ENCODE assay signal across 28 mouse cellular contexts in the genomic region with DNA sequence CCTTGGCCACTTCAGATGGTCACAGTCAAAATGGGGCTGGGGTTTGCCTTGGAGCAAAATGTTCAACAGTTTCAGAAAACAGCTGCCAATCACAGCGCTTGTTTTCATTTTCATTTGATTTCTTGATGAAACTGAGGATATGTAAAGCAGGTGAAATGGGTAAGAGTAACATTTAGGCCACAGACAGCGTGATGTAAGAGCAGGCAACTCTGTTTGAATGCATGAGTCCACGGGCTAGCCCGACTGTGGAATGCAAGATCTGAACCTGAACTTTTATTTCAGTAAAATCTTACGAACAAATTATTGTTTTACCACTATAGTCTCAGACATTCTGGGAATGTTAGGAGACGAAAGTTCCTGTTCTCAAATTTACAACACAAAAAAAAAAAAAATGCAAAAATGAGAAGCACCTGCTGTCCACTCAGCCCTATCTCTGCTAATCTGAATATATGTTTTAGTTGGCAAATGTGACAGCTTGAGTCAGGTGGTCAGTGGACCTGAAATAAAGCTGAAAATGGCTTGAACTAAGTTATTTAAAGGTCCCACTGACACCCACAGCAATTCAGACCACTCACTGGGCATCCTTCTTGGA. TPM values are rescaled to one million over a fixed set of nuclear protein-coding genes. Genes with fewer than 3 reads are reported as not detected.
DNase-seq lines count a peak whose midpoint lies in the region; ATAC-seq and TF ChIP-seq lines count a peak whose summit lies in the region.
"Had no signal": no experiment of that assay in that cellular context is flagged by ENCODE, and none has a peak within 500 bp of the region (broad histone marks: within the 10 kb centered on the region; RNA-seq: fewer than 3 reads in every experiment).

No protein-coding gene starts in this region.

- H3K4me3 ChIP-seq in gastrocnemius, adult 2 months: no peak overlapping the region
- no peak overlapping the region for H3K4me3 ChIP-seq in forebrain, embryonic 15.5 days
- no peak overlapping the region for H3K4me3 ChIP-seq in hindbrain, embryonic 15.5 days
- H3K4me3 ChIP-seq: heart, embryonic 12.5 days; limb, embryonic 15.5 days; liver, embryonic 15.5 days; lung, embryonic 15.5 days; megakaryocyte, embryonic 14.5 days; neural tube, embryonic 13.5 days had no signal

- peaks cover 8% of the 10 kb centered on the region for H3K36me3 ChIP-seq in forebrain, embryonic 15.5 days
- no peaks in the 10 kb centered on the region for H3K36me3 ChIP-seq in hindbrain, embryonic 15.5 days

- no peak for DNase-seq in gastrocnemius, adult 2 months
- DNase-seq in gastrocnemius, postnatal 25 days: no peak
- DNase-seq in A20 (ENCODE audit: low read depth, low spot score): peak; percentile 68
- no peak for DNase-seq in heart, postnatal 36 days
- no peak for DNase-seq in ovary, postnatal 14 days (ENCODE audit: low spot score)
- DNase-seq in spleen, adult 12 weeks (ENCODE audit: low spot score): no peak
- DNase-seq: adrenal gland, adult 2 months; B cell, adult 2 months; gastrocnemius, postnatal 10 days; heart, adult 11 months; heart, postnatal 10 days; kidney, adult 9 months; kidney, postnatal 25 days; layer of hippocampus, adult 9-11 months; lung, postnatal 36 days; midbrain, embryonic 14.5 days; right cerebral cortex, adult 18-20 months; right cerebral cortex, postnatal 4 days; thymus, adult 18-20 months; thymus, postnatal 36 days had no signal

- no peaks in the 10 kb centered on the region for H3K27me3 ChIP-seq in forebrain, embryonic 15.5 days
- no peaks in the 10 kb centered on the region for H3K27me3 ChIP-seq in hindbrain, embryonic 15.5 days
- H3K27me3 ChIP-seq: heart, embryonic 12.5 days; limb, embryonic 15.5 days; liver, embryonic 15.5 days; lung, embryonic 15.5 days; megakaryocyte, embryonic 14.5 days; neural tube, embryonic 13.5 days had no signal

- no peak for ATAC-seq in forebrain, embryonic 15.5 days (replicated peaks)
- ATAC-seq in hindbrain, embryonic 15.5 days (ENCODE audit: low FRiP score, low read depth): no peak

- H3K4me1 ChIP-seq in forebrain, embryonic 15.5 days: peaks cover 20% of the 10 kb centered on the region
- no peaks in the 10 kb centered on the region; the same call in 1 of the 2 replicates for H3K4me1 ChIP-seq in hindbrain, embryonic 15.5 days (replicated peaks)

- 92% methylated on average over 6 of the region's 6 CpGs for WGBS in forebrain, embryonic 15.5 days
- 96% methylated on average over 6 of the region's 6 CpGs for WGBS in hindbrain, embryonic 15.5 days

- no peak overlapping the region for H3K9ac ChIP-seq in forebrain, embryonic 15.5 days (replicated peaks)
- H3K9ac ChIP-seq in hindbrain, embryonic 15.5 days: no peak overlapping the region
- H3K9ac ChIP-seq: heart, embryonic 12.5 days; limb, embryonic 15.5 days; liver, embryonic 15.5 days; lung, embryonic 15.5 days; neural tube, embryonic 13.5 days had no signal

- peak overlapping the region; percentile 88 for H3K27ac ChIP-seq in gastrocnemius, adult 2 months
- peak overlapping the region; percentile 74 for H3K27ac ChIP-seq in forebrain, embryonic 15.5 days (replicated peaks)
- peak overlapping the region; percentile 69 for H3K27ac ChIP-seq in hindbrain, embryonic 15.5 days (replicated peaks)
- H3K27ac ChIP-seq: limb, embryonic 15.5 days; liver, embryonic 15.5 days; lung, embryonic 15.5 days; neural tube, embryonic 13.5 days had no signal

- no peak overlapping the region for H3K4me2 ChIP-seq in forebrain, embryonic 15.5 days (replicated peaks)
- H3K4me2 ChIP-seq in hindbrain, embryonic 15.5 days: no peak overlapping the region
- H3K4me2 ChIP-seq: heart, embryonic 12.5 days; limb, embryonic 15.5 days; liver, embryonic 15.5 days; lung, embryonic 15.5 days; neural tube, embryonic 13.5 days had no signal

- TF ChIP-seq CTCF in gastrocnemius, adult 2 months (IDR thresholded peaks at IDR 0.05): no peak

- intact Hi-C loops in gastrocnemius, adult 2 months (cut with DNase I): no loop called here
- intact Hi-C loops in heart, postnatal 36 days (cut with DNase I): no loop called here

- H3K9me3 ChIP-seq in forebrain, embryonic 15.5 days: no peaks in the 10 kb centered on the region
- no peaks in the 10 kb centered on the region for H3K9me3 ChIP-seq in hindbrain, embryonic 15.5 days
- H3K9me3 ChIP-seq: heart, embryonic 12.5 days; limb, embryonic 15.5 days; liver, embryonic 15.5 days; lung, embryonic 15.5 days; megakaryocyte, embryonic 14.5 days; neural tube, embryonic 13.5 days had no signal

RNA-seq across cellular contexts. Expression of a gene that starts 53.0 kb away (rescaled TPM):
- total RNA-seq in gastrocnemius, adult 2 months (2021): 10 to 100 TPM; 15.3 to 27.4 TPM
- 10 to 100 TPM; 17.0 to 19.0 TPM for total RNA-seq in gastrocnemius, postnatal 25 days (2021)
- polyA plus RNA-seq in forebrain, embryonic 15.5 days (2015; fragmentation: Nextera tagmentation; extraction: Ambion mirVana): 27.8 and 34.8 TPM in 2 replicates
- polyA plus RNA-seq in hindbrain, embryonic 15.5 days (2015; fragmentation: Nextera tagmentation; extraction: Ambion mirVana): 16.1 and 17.9 TPM in 2 replicates
- total RNA-seq in heart, postnatal 36 days (2021): 10 to 100 TPM; 22.7 to 25.5 TPM
